Mouse (Mus musculus) CH12F3 (cell line): ENCODE data around the gene Sirt7.

Experiments used
- in situ Hi-C: fragments of 300-500 bp; cut with MboI; formaldehyde crosslinking; loops from 2 replicates; pipeline ENCODE4 v1.14.3; 2020; ENCODE audit warnings: low sequenced_read_pairs

Sirt7 gene

DNA sequence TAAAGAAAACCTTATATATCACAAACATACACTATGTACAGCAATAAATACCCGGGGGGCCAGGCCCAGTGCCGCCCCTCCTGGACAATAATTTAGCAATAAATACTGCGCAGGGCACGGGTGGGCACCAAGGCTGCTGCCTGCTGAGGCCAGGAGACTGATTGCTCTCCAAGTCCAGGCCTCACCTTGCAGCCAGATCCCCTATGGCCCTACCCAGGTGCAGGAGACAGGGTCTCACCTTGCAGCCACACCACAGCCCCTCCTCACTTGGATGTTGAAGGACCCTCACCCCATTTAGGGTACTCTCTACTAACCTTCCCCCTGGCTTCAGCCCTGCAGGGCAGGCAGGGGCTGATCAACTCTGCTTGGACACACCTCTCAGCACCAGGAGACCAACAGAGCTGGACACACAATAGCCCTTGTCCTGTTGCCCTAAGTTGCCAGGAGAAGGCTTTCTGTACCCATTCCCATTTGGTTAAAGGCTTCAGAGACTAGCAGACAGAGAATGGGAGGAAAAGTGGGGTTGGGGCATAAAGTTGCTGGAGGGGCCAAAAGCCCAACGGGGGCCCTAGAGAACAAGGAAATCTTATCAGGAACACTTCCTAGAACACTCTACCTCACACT is at the start of gene Sirt7:
TSS of gene Sirt7 (minus strand) at position 89 of the 624 bp plus-strand sequence.
- in situ Hi-C loops, result no loop called here

DNA sequence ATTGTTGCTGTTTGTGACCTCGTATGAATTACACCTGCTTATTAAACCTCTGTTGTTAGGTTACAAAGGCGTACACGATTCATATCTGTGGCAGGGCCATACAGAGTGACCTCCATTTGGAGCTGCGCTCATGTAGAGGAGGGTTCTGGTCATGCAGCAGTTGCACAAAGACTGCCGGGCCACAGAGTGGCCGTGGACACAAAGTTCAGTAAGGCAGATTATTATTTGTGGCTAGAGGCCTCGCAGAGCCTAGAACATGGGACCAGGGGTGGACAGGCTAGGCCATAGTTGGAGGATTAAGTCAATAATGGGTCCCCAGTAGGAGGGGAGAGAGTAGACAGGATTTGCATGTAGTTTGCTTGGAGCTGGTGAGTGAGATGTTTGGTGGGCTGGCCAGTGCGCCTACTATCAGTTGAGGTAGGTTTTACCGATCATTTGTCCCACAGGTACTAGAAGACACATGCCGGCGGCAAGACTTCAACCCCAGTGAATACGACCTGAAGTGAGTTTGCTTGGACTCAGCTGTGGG is 48.6 kb upstream of the Sirt7 start:
- in situ Hi-C loops, result no loop called here

DNA sequence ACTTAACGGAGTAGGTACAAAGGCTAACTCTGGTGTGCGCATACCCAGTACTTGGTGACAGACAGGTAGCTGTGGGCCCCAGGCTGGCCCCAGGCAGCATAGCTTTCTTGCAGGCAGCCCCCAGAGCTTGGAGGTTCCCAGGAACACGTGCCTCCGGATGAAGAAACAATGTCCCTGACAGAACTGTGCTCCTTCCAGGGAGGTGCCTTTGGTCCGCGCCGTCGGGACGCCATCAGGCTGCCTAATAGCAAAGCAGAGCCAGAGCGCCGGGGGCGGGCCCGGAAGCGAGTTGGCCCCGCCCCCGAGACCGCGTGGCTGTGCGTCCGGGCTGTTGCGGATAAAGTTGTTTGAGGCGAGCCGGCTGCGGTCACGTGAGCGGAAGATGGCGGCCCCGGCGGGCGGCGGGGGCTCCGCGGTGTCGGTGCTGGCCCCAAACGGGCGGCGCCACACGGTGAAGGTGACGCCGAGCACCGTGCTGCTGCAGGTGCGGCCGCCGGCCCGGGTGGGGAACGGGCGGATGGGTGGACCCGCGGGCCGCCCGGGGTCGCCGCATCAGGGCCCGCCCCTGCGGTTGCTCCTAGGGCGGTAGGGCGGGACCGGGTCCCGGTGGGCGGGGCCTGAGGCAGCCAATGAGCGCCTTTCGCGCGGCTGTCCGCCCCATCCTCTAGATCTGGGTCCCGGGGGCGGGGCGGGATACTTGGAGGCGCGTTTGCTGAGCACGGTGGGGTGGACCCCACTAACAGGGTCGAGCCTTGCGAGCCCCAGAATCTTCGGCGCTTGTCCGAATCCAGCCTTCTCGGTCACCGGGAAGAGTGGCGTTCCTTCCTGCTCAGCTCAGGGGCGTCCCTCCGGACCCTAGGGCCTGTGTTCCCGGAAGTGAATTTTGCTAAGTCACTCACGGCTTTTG is 47.9 kb upstream of the Sirt7 start, which contains the start of gene Aspscr1:
TSS of gene Aspscr1 (plus strand) at position 287 of the 907 bp plus-strand sequence.
- in situ Hi-C loops, result no loop called here

DNA sequence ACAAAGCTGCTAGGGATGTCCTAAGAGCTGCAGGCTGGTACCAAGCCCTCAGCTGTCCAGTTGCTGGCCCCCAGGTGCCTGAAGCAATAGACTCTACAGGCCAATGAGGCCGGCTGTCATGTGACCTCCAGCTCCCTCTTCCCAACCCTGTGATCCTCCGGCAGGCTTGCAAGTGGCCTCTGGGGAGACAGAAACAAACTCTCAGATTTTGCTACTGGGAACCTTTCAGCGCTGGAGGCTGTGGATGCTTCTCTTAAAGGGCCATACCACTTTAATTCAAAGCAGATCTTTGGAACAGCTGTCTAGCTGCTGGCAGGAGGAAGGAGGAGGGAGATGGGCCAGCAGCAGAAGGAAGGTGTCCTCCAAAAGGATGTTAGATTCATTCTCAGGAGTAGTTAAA is 41.6 kb upstream of the Sirt7 start:
- in situ Hi-C loops, result no loop called here

DNA sequence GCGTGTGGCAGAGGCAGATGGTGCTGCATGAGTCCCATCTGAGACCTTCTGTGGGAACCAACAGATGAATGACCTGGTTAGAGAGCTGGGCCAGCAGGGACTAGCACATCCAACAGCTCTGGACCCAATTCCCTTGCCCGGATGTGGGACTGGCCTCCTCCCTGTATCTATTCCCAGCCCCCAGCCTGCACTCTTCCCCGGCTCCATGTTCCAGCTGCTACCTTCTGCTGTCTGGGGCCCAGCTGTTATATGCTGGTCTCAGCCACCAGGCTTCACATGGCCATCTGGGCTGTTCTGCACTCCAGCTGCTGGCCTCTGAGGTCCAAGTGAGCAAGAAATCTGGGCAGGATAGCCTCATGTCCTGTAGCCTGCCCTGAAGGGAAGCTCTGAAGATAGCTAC is 40.4 kb upstream of the Sirt7 start:
- in situ Hi-C loops, result no loop called here

DNA sequence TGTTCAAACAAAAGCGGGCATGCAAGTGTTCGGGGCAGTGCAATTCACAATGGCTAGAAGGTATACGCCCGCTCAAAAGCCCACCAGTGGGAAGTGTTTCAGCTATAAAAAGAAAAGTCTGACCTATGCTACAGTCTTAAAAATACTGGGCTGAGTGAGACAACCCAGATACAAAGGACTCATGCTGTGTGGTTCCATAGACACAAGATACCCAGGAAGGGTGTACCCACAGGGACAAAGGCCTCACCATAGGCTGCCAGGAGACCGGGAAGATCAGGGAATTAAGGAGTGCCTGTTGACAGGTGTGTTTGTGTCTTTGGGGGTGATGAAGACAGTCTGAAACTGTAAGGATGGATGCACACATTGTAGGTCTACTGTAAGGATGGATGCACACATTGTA is 38.7 kb upstream of the Sirt7 start:
- in situ Hi-C loops, result no loop called here

DNA sequence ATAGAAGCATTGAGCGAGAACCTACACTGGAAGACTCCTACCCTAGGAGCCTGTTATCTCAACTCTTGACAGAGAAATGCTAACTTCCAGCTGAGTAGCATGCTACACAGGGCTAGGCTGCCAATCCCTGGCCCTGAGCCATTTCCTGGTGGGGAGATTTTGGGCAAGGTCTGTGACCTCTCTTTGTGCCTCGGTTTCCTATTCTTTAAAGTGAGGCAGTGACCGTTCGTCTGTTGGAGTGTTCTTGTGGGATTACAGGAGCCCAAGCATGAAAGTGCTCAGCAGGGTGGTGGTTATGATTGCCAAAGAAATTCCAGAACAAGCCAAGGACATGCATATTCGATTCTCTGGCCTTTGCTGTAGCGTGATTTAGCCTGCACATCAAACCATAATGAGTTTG is 37.7 kb upstream of the Sirt7 start:
- in situ Hi-C loops, result no loop called here

DNA sequence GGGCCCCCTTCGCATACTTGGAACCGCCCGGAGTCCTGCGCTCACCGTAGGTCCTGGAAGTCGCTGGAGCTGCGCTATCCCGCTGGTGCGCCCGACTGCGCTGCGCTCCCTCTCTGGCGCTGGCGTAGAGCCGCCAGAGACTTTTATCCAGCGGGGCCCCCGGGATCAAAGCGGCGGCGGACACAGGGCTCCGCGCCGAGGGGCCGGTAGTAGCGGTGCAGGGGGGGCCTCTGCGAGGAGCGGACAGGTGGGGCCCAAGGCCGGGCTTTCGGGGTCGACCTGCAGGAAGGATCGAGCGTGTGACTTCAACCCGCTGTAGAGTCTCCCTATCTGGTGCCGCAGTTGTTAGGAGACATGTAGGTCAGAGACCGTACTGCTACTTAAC is 36.0 kb upstream of the Sirt7 start, which contains the start of gene Notum:
TSS of gene Notum (minus strand) at position 100 of the 385 bp plus-strand sequence.
- in situ Hi-C loops, result no loop called here

DNA sequence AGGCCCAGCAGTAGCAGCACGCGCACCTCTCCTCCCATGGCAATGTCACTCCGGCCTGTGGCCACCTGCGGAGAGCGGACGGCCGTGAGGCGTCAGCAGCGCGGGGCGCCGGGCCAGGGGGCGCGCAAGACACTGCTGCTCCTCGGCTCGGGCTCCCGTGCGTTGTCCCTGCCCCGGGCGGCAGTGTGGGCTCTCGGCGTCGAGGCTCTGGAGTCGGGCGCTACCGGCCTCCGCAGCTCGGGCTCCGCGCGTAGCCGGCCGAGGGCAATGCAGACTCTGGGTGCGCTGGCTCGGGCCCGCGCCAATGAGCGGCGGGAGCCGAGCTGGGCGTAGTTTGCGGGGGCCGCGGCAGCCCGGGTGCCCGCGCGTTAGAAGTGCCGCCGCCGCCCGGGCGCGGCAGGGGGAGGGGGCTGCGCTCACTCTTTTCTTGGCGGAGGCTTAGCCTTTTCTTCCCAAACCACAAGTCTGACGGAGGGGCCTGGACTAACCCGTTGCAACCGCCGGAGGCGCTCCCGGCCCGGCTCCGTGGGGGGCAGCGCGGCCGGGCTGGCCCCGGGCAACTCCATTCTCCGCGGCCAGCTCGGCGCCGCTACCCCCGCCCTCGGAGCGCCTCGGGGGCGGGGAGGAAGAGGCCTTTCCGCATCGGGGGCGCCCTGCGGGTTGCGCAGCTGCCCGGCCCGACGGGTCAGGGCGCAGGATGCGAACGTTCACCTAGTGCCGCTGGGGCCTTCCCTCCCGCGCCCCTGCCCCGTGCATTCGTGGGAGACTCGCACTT is 35.4 kb upstream of the Sirt7 start:
- in situ Hi-C loops, result no loop called here

DNA sequence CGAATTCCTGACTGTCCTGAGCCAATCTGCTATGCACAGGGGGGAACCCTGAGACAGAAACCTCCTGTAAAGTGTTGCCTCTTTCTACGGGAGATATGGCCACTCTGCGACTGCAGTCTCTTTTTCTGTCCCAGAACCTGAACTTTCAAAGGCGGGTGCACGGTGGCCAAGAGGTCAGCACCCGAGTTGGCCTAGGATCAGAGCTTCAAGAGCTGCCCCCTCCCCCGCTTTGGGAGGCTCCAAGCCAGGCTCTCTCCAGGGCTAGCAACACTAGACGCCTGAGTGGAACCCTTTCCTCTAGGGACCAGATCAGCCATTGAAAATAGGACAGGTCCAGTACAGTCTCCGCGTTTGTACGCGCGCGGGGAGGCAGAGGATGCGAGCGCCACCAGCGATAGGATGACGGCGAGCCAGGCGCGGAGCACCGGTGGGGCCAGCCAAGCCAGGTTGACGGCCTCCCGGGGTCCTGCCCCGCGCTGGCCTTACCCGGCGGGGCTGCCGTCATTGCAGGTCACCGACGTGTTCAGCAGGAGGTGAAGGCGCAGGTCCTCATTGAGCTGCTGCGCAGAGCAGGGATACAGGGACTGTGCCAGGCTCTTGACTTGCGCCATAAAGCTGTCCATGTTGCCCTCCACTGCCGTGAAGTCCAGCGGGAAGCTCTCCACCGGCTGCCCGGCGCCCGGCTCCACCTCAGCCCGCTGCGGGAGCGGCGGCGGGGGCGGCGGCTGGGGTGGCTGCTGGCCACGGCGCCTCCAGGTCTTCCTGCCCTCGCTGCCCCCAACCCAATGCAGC is 34.7 kb upstream of the Sirt7 start:
- in situ Hi-C loops, result no loop called here

DNA sequence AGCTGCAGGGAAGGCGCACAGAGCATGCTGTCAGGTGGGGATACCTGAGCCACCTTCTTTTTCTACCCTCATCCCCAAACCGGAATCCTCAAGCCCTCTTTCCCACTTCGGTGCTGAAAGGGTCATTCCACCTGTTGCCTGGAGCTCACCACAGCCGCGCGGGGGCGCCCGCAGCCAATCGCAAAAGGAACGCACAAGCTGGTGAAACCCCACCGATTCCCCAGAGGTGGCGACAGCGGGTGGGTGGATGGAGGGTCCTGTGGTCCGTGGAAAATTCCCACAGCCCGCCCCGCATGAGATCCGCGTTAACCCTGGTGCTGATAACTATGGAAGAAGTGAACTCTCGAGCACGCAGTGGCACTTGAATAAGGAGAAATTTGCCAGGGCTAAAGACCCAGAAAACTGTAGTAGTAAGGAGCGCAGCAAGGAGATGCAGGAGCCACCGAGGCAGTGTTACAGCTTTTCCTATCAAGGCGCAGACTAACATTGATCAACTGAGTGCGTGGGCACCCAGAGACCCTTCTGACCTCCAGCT is 33.9 kb upstream of the Sirt7 start:
- in situ Hi-C loops, result no loop called here

DNA sequence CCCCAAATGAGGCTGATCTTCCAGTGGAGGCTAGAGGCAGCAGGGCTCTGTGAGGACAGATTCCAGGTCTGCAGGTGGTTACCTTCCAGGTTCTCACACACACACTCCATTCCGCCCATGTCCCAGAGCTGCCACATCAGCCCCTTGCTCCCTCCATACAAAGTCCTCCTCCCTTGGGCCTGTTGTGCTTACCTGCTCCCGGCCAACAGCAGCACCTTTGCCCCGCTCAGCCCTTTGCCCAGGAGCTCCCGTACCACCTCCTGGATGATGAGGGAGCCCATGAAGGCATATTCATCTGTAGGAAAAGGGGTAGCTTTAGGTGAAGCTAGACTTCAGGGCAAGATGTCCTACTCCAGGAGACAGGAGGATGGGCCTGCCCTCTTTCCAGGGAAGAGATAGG is 32.3 kb upstream of the Sirt7 start:
- in situ Hi-C loops, result no loop called here

DNA sequence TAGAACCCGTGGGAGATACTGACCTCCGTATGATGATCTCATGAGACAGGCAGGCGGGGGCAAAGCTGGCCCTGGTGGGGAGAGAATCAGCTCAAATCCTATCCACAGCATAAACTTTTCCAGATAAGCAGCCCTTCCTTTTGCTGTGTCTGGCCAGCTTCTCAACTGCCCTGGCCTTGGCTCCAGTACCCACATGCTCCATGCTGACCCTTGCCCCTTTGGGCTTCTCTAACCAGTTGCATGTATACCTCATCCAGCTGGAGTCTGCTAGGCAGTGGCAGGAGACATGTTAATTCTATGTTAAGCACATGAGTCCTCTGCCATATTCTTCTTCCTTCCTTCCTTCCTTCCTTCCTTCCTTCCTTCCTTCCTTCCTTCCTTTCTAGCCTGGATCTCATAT is 29.7 kb upstream of the Sirt7 start:
- in situ Hi-C loops, result no loop called here

DNA sequence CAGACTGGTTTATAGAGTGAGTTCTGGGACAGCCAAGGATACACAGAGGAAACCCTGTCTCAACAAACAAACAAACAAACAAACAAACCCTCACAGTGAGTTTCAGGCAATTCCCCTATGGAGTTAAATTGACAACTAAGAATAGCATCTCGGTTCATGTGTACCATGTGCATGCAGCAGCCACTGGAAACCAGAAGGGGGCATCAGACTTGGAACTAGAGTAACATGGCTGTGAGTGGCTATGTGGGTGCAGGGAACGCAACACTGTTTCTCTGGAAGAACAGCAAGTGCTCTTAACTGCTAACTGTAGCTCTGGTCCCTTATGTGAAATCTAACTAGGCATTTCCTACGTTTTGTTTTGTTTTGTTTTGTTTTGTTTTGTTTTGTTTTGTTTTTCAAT is 26.8 kb upstream of the Sirt7 start:
- in situ Hi-C loops, result no loop called here

DNA sequence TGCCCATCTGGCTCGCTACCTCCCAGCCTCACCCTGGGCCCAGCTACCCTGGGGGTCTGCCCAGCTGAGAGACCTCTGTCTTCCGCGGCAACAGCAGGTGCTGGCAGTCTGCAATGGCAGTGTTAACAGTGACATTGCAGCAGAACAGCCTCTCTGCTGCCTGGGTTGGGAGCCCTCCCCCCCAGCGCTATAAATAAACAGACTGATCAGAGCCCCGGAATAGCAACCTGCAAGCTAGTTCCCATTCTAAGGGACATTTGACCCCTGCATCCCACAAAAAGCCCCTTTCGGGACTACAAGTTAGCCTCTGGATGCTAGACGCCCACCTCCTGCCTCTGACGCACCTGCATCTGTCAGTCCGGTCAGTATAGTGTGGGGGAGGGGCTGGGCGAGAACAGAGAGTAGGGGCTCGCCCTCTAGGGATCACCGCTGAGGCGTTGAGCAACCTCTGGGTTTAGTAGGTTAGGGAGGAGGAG is 23.0 kb upstream of the Sirt7 start, which contains the start of gene Myadml2:
TSS of gene Myadml2 (minus strand) at position 158 of the 476 bp plus-strand sequence.
- in situ Hi-C loops, result no loop called here

DNA sequence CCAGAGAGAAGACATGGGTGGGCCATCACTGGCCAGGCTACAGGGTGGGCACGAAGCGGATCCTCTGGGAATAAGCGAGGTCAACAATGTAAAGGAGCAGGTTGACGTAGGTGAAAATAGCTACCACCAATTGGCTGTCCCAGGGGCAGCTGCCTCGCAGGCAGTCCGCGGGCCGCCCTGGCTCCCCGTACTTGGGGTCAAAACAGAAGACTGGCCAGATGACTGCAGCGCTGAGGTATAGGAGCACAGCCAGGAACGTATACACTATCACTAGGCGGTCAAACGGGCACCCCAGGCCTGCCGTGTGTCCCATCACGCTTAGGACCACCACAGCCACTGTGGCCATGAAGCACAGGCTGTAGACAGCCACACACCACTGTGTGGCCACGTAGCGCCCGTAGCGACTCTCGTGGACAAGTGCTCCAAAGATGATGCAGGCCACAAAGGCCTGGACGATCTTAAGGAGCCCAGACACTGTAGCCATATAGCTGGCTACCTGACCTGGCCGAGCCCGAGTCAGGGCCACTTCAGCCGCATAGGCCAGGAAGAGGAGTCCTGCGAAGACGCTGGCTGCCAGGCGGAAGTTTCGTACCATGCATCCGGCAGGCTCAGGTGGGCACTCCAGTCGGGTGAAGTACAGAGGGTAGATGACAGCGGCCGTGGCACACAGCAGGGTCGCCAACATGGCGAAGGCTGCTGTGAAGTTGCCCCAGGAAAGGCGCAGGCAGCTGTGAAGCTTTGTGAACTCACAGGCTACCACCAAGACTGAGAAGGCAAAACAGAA is 22.2 kb upstream of the Sirt7 start:
- in situ Hi-C loops, result no loop called here

DNA sequence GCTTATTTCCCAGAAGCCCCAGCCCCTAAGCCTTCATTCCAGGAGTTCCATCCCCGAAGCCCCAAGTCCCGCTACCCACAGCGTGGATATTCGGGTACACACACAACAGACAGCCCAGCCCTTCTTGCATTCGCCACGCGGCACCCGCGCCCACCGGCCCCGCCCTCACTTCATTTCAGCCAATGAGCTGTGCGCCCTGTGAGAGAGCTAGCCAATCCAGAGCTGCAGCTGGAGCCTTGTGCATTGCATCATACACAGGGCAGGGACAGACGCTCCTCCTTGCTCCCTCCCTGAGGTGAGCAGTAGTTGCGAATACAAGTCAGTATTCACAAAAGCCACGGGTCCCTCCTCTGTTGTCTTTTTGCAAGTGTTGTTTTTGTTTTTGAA is 18.6 kb upstream of the Sirt7 start, which contains the start of gene Pycr1:
TSS of gene Pycr1 (minus strand) at position 169 of the 387 bp plus-strand sequence.
- in situ Hi-C loops, result no loop called here

DNA sequence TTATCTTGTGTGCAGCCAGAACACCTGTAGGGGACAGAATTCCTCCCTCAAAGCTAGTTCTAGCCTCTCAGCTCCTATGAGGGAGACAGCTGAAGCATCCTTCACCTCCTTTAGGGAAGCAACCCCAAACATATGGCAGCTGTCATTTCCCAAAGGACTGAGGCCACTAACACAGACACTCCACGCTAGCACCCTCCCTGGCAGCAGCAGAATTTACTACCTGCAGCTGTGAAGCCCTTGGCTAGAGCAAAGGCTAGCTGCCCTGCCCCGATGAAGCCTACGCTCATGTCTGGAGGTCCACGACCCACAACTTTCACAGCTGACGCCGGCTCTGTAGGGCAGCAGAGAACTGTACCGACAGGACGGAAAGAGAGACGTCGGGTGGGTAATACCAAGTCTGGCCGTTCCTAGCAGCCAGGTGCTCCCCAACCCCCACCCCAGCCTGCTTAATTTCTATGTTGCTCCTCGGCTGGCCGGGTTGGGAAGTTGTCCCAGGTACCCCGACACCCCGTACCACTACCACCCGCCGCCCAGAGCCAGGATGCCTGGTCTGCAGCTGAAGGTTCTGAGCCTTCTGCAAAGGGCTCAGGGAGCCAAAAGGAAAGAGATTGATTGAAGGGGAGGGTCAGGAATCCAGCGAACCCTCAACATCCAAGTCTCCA is 18.0 kb upstream of the Sirt7 start:
- in situ Hi-C loops, result no loop called here

DNA sequence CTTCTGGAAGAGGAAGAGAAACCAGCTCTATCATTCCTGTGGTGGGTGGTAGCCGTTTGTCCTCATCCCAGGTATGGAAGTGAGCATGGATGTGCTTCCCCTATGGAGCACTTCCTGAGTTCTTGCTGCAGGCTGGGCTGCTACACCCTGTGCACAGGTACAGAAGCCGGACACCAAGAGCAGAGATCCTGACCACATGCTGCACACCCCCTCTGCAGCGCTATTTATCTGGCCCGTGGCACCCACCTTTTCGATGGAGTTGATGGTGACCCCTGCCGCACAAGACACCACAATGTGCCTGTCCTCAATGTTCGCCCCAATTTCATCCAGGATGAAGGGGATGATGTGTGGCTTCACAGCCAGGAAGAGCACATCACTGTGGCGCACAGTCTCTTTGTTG is 16.8 kb upstream of the Sirt7 start:
- in situ Hi-C loops, result no loop called here
